Mouse (Mus musculus) layer of hippocampus, postnatal 36 days (tissue): ENCODE measurements at regions not wholly inside any gene's neighbourhood (a gene's known extent, or its start where the extent isn't known, plus 50 kb on each side); places are given as distances from the start of the nearest gene placed in this dataset.

Experiments
- DNase-seq, 2 experiments: peaks; one replicate each; pipeline ENCODE4 v3.0.0; 2022

- peak in 1 of 2 experiments; percentile 1 for DNase-seq
Observed at GRCm38 (mm10) chr15:46251296-46251695, 6117.1 kb downstream of the 9330182O14Rik start.

GRCm38 (mm10) chr15:46285276-46285675, 6151.1 kb downstream of the 9330182O14Rik start:
- DNase-seq, result no peak

GRCm38 (mm10) chr15:46303301-46303700, 6169.1 kb downstream of the 9330182O14Rik start:
- no peak for DNase-seq
